Mouse (Mus musculus) brain, adult 2 months (tissue): ENCODE measurements around the gene Mccc1.

Source experiments
- DNase-seq: peaks from one replicate; pipeline ENCODE4 v3.0.0; 2011; ENCODE audit warnings: low read depth, low spot score

The Mccc1 gene

GRCm38 (mm10) chr3:35922522-35922921 is 78.0 kb downstream of the Mccc1 start:
- DNase-seq, result no peak

- no peak for DNase-seq
Measured at GRCm38 (mm10) chr3:35918229-35918628, 82.2 kb downstream of the Mccc1 start.
